Mouse (Mus musculus) cortical plate, adult 2 months (tissue): ENCODE measurements around the gene Clca4a.

ENCODE experiments used
- CTCF ChIP-seq: fragments of 200-500 bp; IDR thresholded peaks from 2 replicates; pipeline ENCODE4 v1.5.1; 2011; ENCODE audit warnings: mild to moderate bottlenecking, control low read depth, low read length; ENCODE audit not compliant: insufficient read depth; ENCODE audit errors: extremely low read depth
- POLR2A ChIP-seq: fragments of 200-500 bp; IDR thresholded peaks from 2 replicates; pipeline ENCODE4 v1.6.1; 2011; ENCODE audit warnings: mild to moderate bottlenecking, low read length, control low read depth; ENCODE audit not compliant: insufficient read depth; ENCODE audit errors: extremely low read depth

GRCm38 (mm10) chr3:144980551-144980950, 5.7 kb upstream of the Clca4a start:
- TF ChIP-seq CTCF, result no peak
- TF ChIP-seq POLR2A, result no peak
